8 mouse cellular contexts compared by ENCODE assay signal in genomic region chr2:29966826-29967225, GRCm38 (mm10). TPM values are rescaled to one million over a fixed set of nuclear protein-coding genes. Genes with fewer than 3 reads are reported as not detected.
DNase-seq lines count a peak whose midpoint lies in the region; ATAC-seq lines count a peak whose summit lies in the region.

No protein-coding gene starts in this region.

- 72% methylated on average over 2 of the region's 2 CpGs for WGBS in embryonic facial prominence, embryonic 14.5 days
- 68% methylated on average over 2 of the region's 2 CpGs for WGBS in intestine, embryonic 15.5 days
- 67% methylated on average over 2 of the region's 2 CpGs for WGBS in neural tube, embryonic 12.5 days

- intact Hi-C loops in left cerebral cortex, postnatal 14 days (cut with DNase I) = no loop called here

- DNase-seq in left cerebral cortex, postnatal 14 days (ENCODE audit: low spot score in 2 of 2) = peak; percentile 32 to 54
- DNase-seq in left cerebral cortex, adult 11 months (ENCODE audit: low spot score) = no peak
- peak; percentile 16 for DNase-seq in embryonic facial prominence, embryonic 14.5 days (ENCODE audit: low spot score)
- DNase-seq in ovary, postnatal 14 days (ENCODE audit: low spot score) = no peak
- DNase-seq in right cerebral cortex, postnatal 4 days = no peak

- H3K9me3 ChIP-seq in embryonic facial prominence, embryonic 14.5 days (ENCODE audit: control insufficient read depth, low read length) = no peaks in the 10 kb centered on the region
- H3K9me3 ChIP-seq in intestine, embryonic 15.5 days = no peaks in the 10 kb centered on the region
- H3K9me3 ChIP-seq in neural tube, embryonic 12.5 days = no peaks in the 10 kb centered on the region

- H3K4me2 ChIP-seq in embryonic facial prominence, embryonic 14.5 days (ENCODE audit: low read depth, low read length) = peak overlapping the region; percentile 73
- peak overlapping the region; percentile 70 for H3K4me2 ChIP-seq in intestine, embryonic 15.5 days (replicated peaks)
- peak overlapping the region; percentile 80 for H3K4me2 ChIP-seq in neural tube, embryonic 12.5 days (replicated peaks)

- peaks cover 27% of the 10 kb centered on the region; the same call in 1 of the 2 replicates for H3K36me3 ChIP-seq in embryonic facial prominence, embryonic 14.5 days (ENCODE audit: control insufficient read depth, insufficient read depth, low read length)
- H3K36me3 ChIP-seq in intestine, embryonic 15.5 days = no peaks in the 10 kb centered on the region
- H3K36me3 ChIP-seq in neural tube, embryonic 12.5 days = peaks cover 20% of the 10 kb centered on the region

- no peak overlapping the region for H3K27ac ChIP-seq in embryonic facial prominence, embryonic 14.5 days (replicated peaks; ENCODE audit: low read depth, low read length)
- no peak overlapping the region for H3K27ac ChIP-seq in intestine, embryonic 15.5 days
- no peak overlapping the region for H3K27ac ChIP-seq in neural tube, embryonic 12.5 days

- H3K4me1 ChIP-seq in embryonic facial prominence, embryonic 14.5 days (ENCODE audit: control insufficient read depth, insufficient read depth, low read length) = peaks cover 29% of the 10 kb centered on the region
- H3K4me1 ChIP-seq in intestine, embryonic 15.5 days (replicated peaks) = peaks cover 24% of the 10 kb centered on the region
- peaks cover 54% of the 10 kb centered on the region for H3K4me1 ChIP-seq in neural tube, embryonic 12.5 days

- peak overlapping the region; percentile 98; the same call in 1 of the 2 replicates for H3K9ac ChIP-seq in embryonic facial prominence, embryonic 14.5 days (ENCODE audit: low read depth, low read length)
- peak overlapping the region; percentile 98; the same call in 1 of the 2 replicates for H3K9ac ChIP-seq in intestine, embryonic 15.5 days
- peak overlapping the region; percentile 97 for H3K9ac ChIP-seq in neural tube, embryonic 12.5 days

- H3K4me3 ChIP-seq in embryonic facial prominence, embryonic 14.5 days (ENCODE audit: low read depth, low read length) = peak overlapping the region; percentile 98
- peak overlapping the region; percentile 96 for H3K4me3 ChIP-seq in intestine, embryonic 15.5 days (replicated peaks)
- peak overlapping the region; percentile 95 for H3K4me3 ChIP-seq in neural tube, embryonic 12.5 days

- ATAC-seq in embryonic facial prominence, embryonic 14.5 days (ENCODE audit: low read depth) = no peak
- no peak for ATAC-seq in intestine, embryonic 15.5 days
- ATAC-seq in neural tube, embryonic 12.5 days (ENCODE audit: low FRiP score, low read depth) = no peak
- no peak for ATAC-seq in granulocyte monocyte progenitor cell, adult 5-6 weeks (replicated peaks; ENCODE audit: poor library complexity, severe bottlenecking)

- no peaks in the 10 kb centered on the region for H3K27me3 ChIP-seq in embryonic facial prominence, embryonic 14.5 days (replicated peaks; ENCODE audit: control insufficient read depth, insufficient read depth, low read length)
- no peaks in the 10 kb centered on the region for H3K27me3 ChIP-seq in intestine, embryonic 15.5 days (replicated peaks)
- H3K27me3 ChIP-seq in neural tube, embryonic 12.5 days (replicated peaks) = no peaks in the 10 kb centered on the region

RNA-seq across cellular contexts. Expression of gene Sptan1, which starts 1.5 kb away (rescaled TPM):
- total RNA-seq in left cerebral cortex, postnatal 14 days (2021) = 1,000 to 10,000 TPM in 1 of 2 experiments, 100 to 1,000 TPM in 1; 952 to 1,021 TPM
- polyA plus RNA-seq in embryonic facial prominence, embryonic 14.5 days (2014; fragmentation: Nextera tagmentation; extraction: Ambion mirVana) = 149 and 159 TPM in 2 replicates
- polyA plus RNA-seq in intestine, embryonic 15.5 days (2015; fragmentation: Nextera tagmentation; extraction: Ambion mirVana) = 73.3 and 82.9 TPM in 2 replicates
- 177 and 206 TPM in 2 replicates for polyA plus RNA-seq in neural tube, embryonic 12.5 days (2016; fragmentation: Nextera tagmentation; extraction: Ambion mirVana)
- 63.5 and 99.0 TPM in 2 replicates for total RNA-seq in granulocyte monocyte progenitor cell, adult 5-6 weeks (2014; fragmentation: Nextera tagmentation)
- 118 and 129 TPM in 2 replicates for total RNA-seq in granulocyte monocyte progenitor cell, adult 5-6 weeks (2017)

RNA-seq across cellular contexts. Expression of gene Gle1, which starts 31.6 kb away (rescaled TPM):
- 10 to 100 TPM; 35.9 to 37.4 TPM for total RNA-seq in left cerebral cortex, postnatal 14 days (2021)
- 44.1 and 54.0 TPM in 2 replicates for polyA plus RNA-seq in embryonic facial prominence, embryonic 14.5 days (2014; fragmentation: Nextera tagmentation; extraction: Ambion mirVana)
- polyA plus RNA-seq in intestine, embryonic 15.5 days (2015; fragmentation: Nextera tagmentation; extraction: Ambion mirVana) = 44.5 and 45.5 TPM in 2 replicates
- polyA plus RNA-seq in neural tube, embryonic 12.5 days (2016; fragmentation: Nextera tagmentation; extraction: Ambion mirVana) = 71.1 and 73.5 TPM in 2 replicates
- 36.5 and 38.7 TPM in 2 replicates for total RNA-seq in granulocyte monocyte progenitor cell, adult 5-6 weeks (2014; fragmentation: Nextera tagmentation)
- total RNA-seq in granulocyte monocyte progenitor cell, adult 5-6 weeks (2017) = 89.0 and 139 TPM in 2 replicates

Comparison
In these comparisons a context has a peak if more than half of its experiments do, and no peak if none do; other contexts are left out.
1. DNase-seq: peak in left cerebral cortex, postnatal 14 days (2 of 2) and embryonic facial prominence, embryonic 14.5 days (single experiment); none in left cerebral cortex, adult 11 months (single experiment), ovary, postnatal 14 days (single experiment) and right cerebral cortex, postnatal 4 days (single experiment).
2. Peak in every context shown above with its lines, with median percentiles within 50 percentile points of each other: H3K4me2 ChIP-seq, H3K4me3 ChIP-seq and H3K9ac ChIP-seq.